Mouse (Mus musculus) embryonic facial prominence, embryonic 14.5 days (tissue): ENCODE measurements around the gene Notch2. TPM values are rescaled to one million over a fixed set of nuclear protein-coding genes. Genes with fewer than 3 reads are reported as not detected.

Experiments used
- ATAC-seq: fragments of 200-750 bp; cut with Nextera tagmentation; 2 replicates; pipeline ENCODE4 v1.8.0; 2017; ENCODE audit warnings: low read depth, moderate number of reproducible peaks, moderate TSS enrichment
- DNase-seq: peaks from one replicate; pipeline ENCODE4 v3.0.0-alpha.2; 2015; ENCODE audit warnings: low spot score
- H3K27ac ChIP-seq: fragments of 300-500 bp; sonication (generic); replicated peaks from 2 replicates; pipeline ENCODE4 v1.5.1; 2014; ENCODE audit warnings: low read depth, mild to moderate bottlenecking, low read length, moderate library complexity
- H3K27me3 ChIP-seq: fragments of 300-500 bp; sonication (generic); replicated peaks from 2 replicates; pipeline ENCODE4 v1.6.1; 2014; ENCODE audit warnings: low read length; ENCODE audit not compliant: control insufficient read depth, insufficient read depth
- H3K36me3 ChIP-seq: fragments of 300-500 bp; sonication (generic); 2 replicates; pipeline ENCODE4 v1.6.1; 2014; ENCODE audit warnings: low read length, mixed read lengths; ENCODE audit not compliant: control insufficient read depth, insufficient read depth
- H3K4me1 ChIP-seq: fragments of 300-500 bp; sonication (generic); 2 replicates; pipeline ENCODE4 v1.6.1; 2014; ENCODE audit warnings: antibody characterized with exemption, low read length; ENCODE audit not compliant: control insufficient read depth, insufficient read depth
- H3K4me2 ChIP-seq: fragments of 300-500 bp; sonication (generic); 2 replicates; pipeline ENCODE4 v1.6.1; 2014; ENCODE audit warnings: low read depth, mild to moderate bottlenecking, low read length, moderate library complexity, mixed read lengths
- H3K4me3 ChIP-seq: fragments of 300-500 bp; sonication (generic); 2 replicates; pipeline ENCODE4 v1.5.1; 2014; ENCODE audit warnings: low read depth, mild to moderate bottlenecking, low read length
- H3K9ac ChIP-seq: fragments of 300-500 bp; sonication (generic); 2 replicates; pipeline ENCODE4 v1.6.1; 2014; ENCODE audit warnings: low read depth, mild to moderate bottlenecking, low read length, moderate library complexity, mixed read lengths
- H3K9me3 ChIP-seq: fragments of 300-500 bp; sonication (generic); 2 replicates; pipeline ENCODE4 v1.6.1; 2016; ENCODE audit warnings: low read length; ENCODE audit not compliant: control insufficient read depth
- WGBS: fragments of 180-500 bp; shearing (Covaris S2); extraction: QIAGEN DNeasy Blood & Tissue Kit; methylation state at CpG from one replicate; pipeline ENCODE4 v1.1.7; 2014; 5-methylcytosine and 5-hydroxymethylcytosine counted together
- polyA plus RNA-seq: library from polyadenylated mRNA; unstranded; fragments of >200 nt; fragmentation: Nextera tagmentation; extraction: Ambion mirVana; gene quantifications from 2 replicates; pipeline ENCODE4 v1.2.1, GENCODE M21; 2014

The Notch2 gene
- polyA plus RNA-seq, 1 experiment from 2014 or later: 35.6 TPM

- no peak for DNase-seq
- ATAC-seq: no peak
- 10% methylated on average over 1 of the region's 1 CpGs for WGBS
- H3K4me1 ChIP-seq: peaks cover 69% of the 10 kb centered on the region
- H3K27me3 ChIP-seq: no peaks in the 10 kb centered on the region
- no peak overlapping the region for H3K4me3 ChIP-seq
- no peaks in the 10 kb centered on the region for H3K36me3 ChIP-seq
- peak overlapping the region; percentile 46 for H3K9ac ChIP-seq
- H3K9me3 ChIP-seq: no peaks in the 10 kb centered on the region
- peak overlapping the region; percentile 33 for H3K4me2 ChIP-seq
- H3K27ac ChIP-seq: peak overlapping the region; percentile 94
Measured at GRCm38 (mm10) chr3:98062591-98063185, 49.4 kb downstream of the Notch2 start.

DNA sequence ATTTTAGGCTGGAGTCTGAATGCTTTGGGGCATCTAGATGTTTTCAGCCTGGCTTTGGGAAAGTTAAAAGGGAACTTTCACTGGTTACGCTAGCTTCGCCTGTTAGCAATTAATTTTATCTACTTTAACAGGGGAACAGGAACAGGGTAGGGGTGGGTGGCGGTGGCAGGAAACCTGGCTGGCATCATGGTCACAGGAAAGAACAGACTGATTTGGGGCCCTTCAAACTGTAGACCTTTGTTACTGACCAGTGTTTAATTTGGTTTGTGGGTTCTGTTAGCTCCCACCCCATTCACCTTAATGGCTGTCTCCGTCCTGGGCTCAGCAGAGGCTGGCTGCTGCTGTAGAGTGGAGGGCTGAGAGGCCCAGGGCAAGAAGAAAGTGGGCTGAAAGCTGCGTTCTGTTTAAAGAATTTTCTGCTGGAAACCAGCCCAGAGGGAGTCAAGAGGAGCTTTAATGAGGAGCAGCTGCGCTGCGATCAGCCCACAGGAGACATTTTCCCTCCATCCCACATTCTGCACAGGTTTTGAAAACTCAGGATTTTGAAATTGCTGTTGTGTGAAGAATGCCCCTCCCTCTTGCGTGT, 50.0 kb downstream of the Notch2 start:
- peak; percentile 98 for DNase-seq
- Histone ChIP-seq H3K27ac (peak overlapping the region; percentile 94), H3K27me3 (no peaks in the 10 kb centered on the region), H3K4me3 (no peak overlapping the region), H3K4me2 (peak overlapping the region; percentile 39), H3K36me3 (no peaks in the 10 kb centered on the region), H3K9ac (peak overlapping the region; percentile 32), H3K4me1 (peaks cover 74% of the 10 kb centered on the region), H3K9me3 (no peaks in the 10 kb centered on the region)
- ATAC-seq: peak; percentile 84
- 10% methylated on average over 8 of the region's 8 CpGs for WGBS

DNA sequence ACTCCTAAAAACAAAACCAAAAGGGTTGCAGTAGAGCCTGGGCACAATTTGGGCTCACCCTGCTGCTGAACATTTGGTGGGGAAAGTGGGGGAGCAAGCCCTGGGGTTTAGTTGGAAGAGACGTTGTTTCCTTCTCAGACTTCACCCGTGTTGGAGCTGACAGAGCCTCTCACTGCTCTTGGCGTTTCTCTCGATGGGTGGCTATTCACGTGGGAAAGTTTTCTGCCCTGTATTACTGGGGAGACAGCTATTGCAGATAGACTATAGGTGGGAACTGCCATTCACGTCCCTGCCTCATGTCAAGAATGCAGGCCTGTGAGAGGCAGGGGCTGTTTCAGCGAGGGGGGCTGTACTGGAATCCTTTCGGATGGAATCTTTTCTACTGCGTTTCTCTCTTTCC, 50.5 kb downstream of the Notch2 start:
- Histone ChIP-seq H3K9me3 (no peaks in the 10 kb centered on the region), H3K27me3 (no peaks in the 10 kb centered on the region), H3K4me3 (no peak overlapping the region), H3K4me1 (peaks cover 74% of the 10 kb centered on the region), H3K27ac (peak overlapping the region; percentile 94), H3K4me2 (peak overlapping the region; percentile 39), H3K9ac (peak overlapping the region; percentile 32; the same call in 1 of the 2 replicates), H3K36me3 (no peaks in the 10 kb centered on the region)
- ATAC-seq (peak; percentile 27), DNase-seq (peak; percentile 72)
- 9% methylated on average over 9 of the region's 9 CpGs for WGBS

GRCm38 (mm10) chr3:98065004-98065403, 51.7 kb downstream of the Notch2 start:
- no peaks in the 10 kb centered on the region for H3K36me3 ChIP-seq
- ATAC-seq (no peak), DNase-seq (no peak)
- H3K9me3 ChIP-seq: no peaks in the 10 kb centered on the region
- no peak overlapping the region for H3K4me2 ChIP-seq
- no peak overlapping the region for H3K4me3 ChIP-seq
- H3K9ac ChIP-seq: no peak overlapping the region
- H3K4me1 ChIP-seq: peaks cover 74% of the 10 kb centered on the region
- 73% methylated on average over 8 of the region's 8 CpGs for WGBS
- H3K27me3 ChIP-seq: no peaks in the 10 kb centered on the region
- H3K27ac ChIP-seq: peak overlapping the region; percentile 94

DNA sequence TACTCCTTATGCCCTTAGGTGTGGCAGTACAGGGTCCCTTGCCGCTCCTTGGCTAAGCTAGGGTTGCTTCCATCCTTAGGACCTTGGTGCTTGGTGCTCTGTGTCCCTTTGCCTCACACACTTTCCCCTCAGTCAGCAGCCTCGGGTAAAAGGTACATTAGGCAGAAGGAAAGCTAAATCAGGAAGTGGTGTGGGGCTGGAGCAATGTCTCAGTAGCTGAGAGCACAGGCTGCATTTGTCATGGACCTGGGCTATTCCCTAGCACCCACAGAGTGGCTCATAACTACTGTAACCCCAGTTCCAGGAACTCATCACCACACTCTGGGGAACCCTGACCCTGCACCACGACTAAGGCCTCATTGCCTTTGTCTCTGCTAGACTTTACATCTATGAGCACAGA, 53.1 kb downstream of the Notch2 start:
- H3K9me3 ChIP-seq: no peaks in the 10 kb centered on the region
- no peaks in the 10 kb centered on the region for H3K27me3 ChIP-seq
- no peak overlapping the region for H3K9ac ChIP-seq
- DNase-seq (no peak), ATAC-seq (no peak)
- WGBS: 66% methylated on average over 3 of the region's 3 CpGs
- H3K36me3 ChIP-seq: peaks cover 9% of the 10 kb centered on the region; the same call in 1 of the 2 replicates
- H3K4me2 ChIP-seq: no peak overlapping the region
- H3K27ac ChIP-seq: peak overlapping the region; percentile 44; the same call in 1 of the 2 replicates
- peaks cover 63% of the 10 kb centered on the region for H3K4me1 ChIP-seq
- no peak overlapping the region for H3K4me3 ChIP-seq

- H3K27ac ChIP-seq: peak overlapping the region; percentile 81
- no peak for ATAC-seq
- H3K4me1 ChIP-seq: peaks cover 54% of the 10 kb centered on the region
- H3K4me3 ChIP-seq: no peak overlapping the region
- no peaks in the 10 kb centered on the region for H3K9me3 ChIP-seq
- H3K36me3 ChIP-seq: peaks cover 15% of the 10 kb centered on the region
- 47% methylated on average over 3 of the region's 3 CpGs for WGBS
- peak; percentile 83 for DNase-seq
- H3K9ac ChIP-seq: no peak overlapping the region
- H3K27me3 ChIP-seq: no peaks in the 10 kb centered on the region
- H3K4me2 ChIP-seq: no peak overlapping the region
Measured at GRCm38 (mm10) chr3:98067413-98067812, 54.1 kb downstream of the Notch2 start.

GRCm38 (mm10) chr3:98067852-98068491, 54.6 kb downstream of the Notch2 start:
- Histone ChIP-seq H3K27me3 (no peaks in the 10 kb centered on the region), H3K9me3 (no peaks in the 10 kb centered on the region), H3K4me2 (no peak overlapping the region), H3K4me1 (peaks cover 48% of the 10 kb centered on the region), H3K4me3 (no peak overlapping the region), H3K9ac (no peak overlapping the region), H3K27ac (peak overlapping the region; percentile 81), H3K36me3 (peaks cover 21% of the 10 kb centered on the region)
- no peak for ATAC-seq
- DNase-seq: peak; percentile 80
- 56% methylated on average over 12 of the region's 12 CpGs for WGBS

- ATAC-seq: no peak
- Histone ChIP-seq H3K9me3 (no peaks in the 10 kb centered on the region), H3K4me3 (no peak overlapping the region), H3K9ac (no peak overlapping the region), H3K36me3 (peaks cover 33% of the 10 kb centered on the region), H3K4me1 (peaks cover 37% of the 10 kb centered on the region), H3K4me2 (no peak overlapping the region), H3K27ac (no peak overlapping the region), H3K27me3 (no peaks in the 10 kb centered on the region)
- WGBS: 71% methylated on average over 7 of the region's 7 CpGs
- no peak for DNase-seq
Measured at GRCm38 (mm10) chr3:98069161-98069560, 55.8 kb downstream of the Notch2 start.
